Mouse (Mus musculus): Measurements from ENCODE around the gene Zfp651. TPM values are rescaled to one million over a fixed set of nuclear protein-coding genes. Genes with fewer than 3 reads are reported as not detected.

Zfp651 gene
- polyA plus RNA-seq, 1 experiment from 2014 or later, result 7.2 TPM

DNA sequence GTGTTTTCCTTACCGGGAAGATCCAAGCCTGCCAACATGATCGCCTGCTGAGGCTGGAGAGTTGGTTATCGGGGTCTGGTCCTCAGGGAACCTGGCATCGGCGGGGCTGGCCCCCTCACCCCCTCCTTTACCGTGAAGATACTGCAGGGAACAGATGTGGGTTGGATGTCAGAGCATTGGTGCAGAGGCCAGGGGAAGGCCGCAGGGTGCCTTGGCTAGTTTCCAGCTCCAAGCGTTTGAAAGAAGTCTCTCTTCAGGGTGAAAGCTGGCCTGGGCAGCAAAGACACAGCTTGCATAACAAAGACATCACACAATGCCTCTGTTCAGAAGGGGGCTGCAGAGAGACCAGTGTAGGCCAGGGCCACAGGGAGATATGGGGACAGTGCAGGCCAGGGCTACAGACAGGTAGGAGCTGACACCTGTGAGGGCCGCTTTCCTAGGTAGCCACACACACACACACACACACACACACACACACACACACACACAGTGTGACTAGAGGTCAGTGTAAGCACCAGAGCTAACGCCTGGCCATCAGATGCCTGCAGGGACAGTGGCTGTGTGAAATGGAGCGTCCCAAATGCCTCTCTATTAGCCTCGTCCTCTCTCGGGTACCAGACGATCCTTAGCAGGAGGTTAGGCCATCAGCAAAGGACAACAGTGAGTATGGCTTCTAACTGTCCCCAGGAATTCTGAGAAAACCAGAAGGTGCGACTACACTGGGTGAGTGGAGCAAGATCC lies 51.1 kb downstream of the Zfp651 start:
- Histone ChIP-seq H3K9me3 (ENCODE audit: control insufficient read depth, low read length) (no peaks in the 10 kb centered on the region), H3K27me3 (ENCODE audit: control insufficient read depth, insufficient read depth, low read length) (no peaks in the 10 kb centered on the region), H3K27ac (ENCODE audit: low read depth, low read length) (peak overlapping the region; percentile 51; the same call in 1 of the 2 replicates), H3K4me3 (ENCODE audit: low read depth, low read length) (no peak overlapping the region), H3K9ac (ENCODE audit: low read depth, low read length) (peak overlapping the region; percentile 44; the same call in 1 of the 2 replicates), H3K36me3 (ENCODE audit: control insufficient read depth, insufficient read depth, low read length) (no peaks in the 10 kb centered on the region), H3K4me1 (replicated peaks; ENCODE audit: control insufficient read depth, insufficient read depth, low read length) (peaks cover 12% of the 10 kb centered on the region), H3K4me2 (replicated peaks; ENCODE audit: low read depth, low read length) (no peak overlapping the region)
- 11% methylated on average over 15 of the region's 15 CpGs for WGBS
- ATAC-seq (ENCODE audit: low FRiP score) (peak; percentile 77), DNase-seq (ENCODE audit: low spot score) (peak; percentile 54)

DNA sequence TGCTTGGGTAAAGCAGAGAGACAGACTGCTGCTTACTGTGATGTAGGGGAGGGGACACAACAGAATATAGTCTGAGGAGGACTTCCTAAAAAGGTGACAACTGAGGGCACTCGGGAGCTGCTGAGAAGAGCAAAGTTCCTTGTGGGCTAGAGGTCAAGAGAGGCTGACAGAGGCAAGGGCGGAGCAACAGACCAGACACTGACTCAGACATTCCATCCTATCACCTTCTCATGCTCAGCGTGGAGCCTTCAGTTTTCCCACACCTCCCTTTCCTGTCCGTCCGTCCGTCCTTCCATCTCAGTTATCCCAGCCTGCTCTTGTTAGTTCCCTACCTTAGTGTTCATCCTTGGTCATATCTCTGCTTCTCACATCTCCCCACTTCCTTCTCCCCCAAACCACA lies 56.1 kb downstream of the Zfp651 start:
- DNase-seq (ENCODE audit: low spot score), result no peak
- Histone ChIP-seq H3K4me2 (replicated peaks; ENCODE audit: low read depth, low read length) (no peak overlapping the region), H3K9ac (ENCODE audit: low read depth, low read length) (no peak overlapping the region), H3K27ac (ENCODE audit: low read depth, low read length) (no peak overlapping the region), H3K27me3 (ENCODE audit: control insufficient read depth, insufficient read depth, low read length) (no peaks in the 10 kb centered on the region), H3K36me3 (ENCODE audit: control insufficient read depth, insufficient read depth, low read length) (no peaks in the 10 kb centered on the region), H3K9me3 (ENCODE audit: control insufficient read depth, low read length) (no peaks in the 10 kb centered on the region), H3K4me3 (ENCODE audit: low read depth, low read length) (no peak overlapping the region), H3K4me1 (replicated peaks; ENCODE audit: control insufficient read depth, insufficient read depth, low read length) (peaks cover 3% of the 10 kb centered on the region)
- 73% methylated on average over 6 of the region's 6 CpGs for WGBS
- no peak for ATAC-seq (ENCODE audit: low FRiP score)

DNA sequence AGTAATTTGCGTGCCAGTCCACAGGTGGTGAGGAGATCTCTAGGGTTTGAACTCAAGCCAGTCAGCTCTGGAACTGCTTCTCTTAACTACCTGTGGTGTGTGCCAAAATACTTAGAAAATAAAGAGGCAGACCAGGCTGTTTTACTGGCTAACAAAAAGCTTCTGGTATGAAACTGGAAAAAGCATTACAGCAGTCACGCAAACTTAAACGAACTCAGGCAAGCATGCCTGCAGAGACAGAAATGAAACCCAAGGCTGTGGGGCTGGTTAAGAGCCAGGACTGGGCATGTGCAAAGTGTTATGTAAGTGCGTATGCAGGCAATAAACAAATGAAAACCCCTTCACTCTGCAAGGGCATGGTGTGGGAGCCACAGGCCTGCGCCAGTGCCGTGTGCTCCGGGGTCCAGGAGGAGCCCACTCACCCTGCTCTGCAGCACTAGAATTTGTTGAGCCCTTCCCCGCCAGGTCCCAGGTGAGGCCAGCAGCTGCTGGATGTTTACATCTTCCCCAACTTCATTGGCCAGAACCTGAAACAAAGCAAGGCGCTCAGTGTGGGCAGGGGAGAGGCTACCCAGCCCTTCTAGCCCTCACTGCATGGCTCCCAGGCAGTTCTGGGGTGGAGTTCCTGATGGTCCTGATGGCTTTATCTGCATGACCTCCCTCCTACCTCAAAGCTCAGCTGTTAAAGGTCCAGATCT lies 60.1 kb downstream of the Zfp651 start:
- H3K9ac ChIP-seq (ENCODE audit: low read depth, low read length), result no peak overlapping the region
- H3K36me3 ChIP-seq (ENCODE audit: control insufficient read depth, insufficient read depth, low read length), result no peaks in the 10 kb centered on the region
- no peaks in the 10 kb centered on the region for H3K27me3 ChIP-seq (ENCODE audit: control insufficient read depth, insufficient read depth, low read length)
- H3K27ac ChIP-seq (ENCODE audit: low read depth, low read length), result no peak overlapping the region
- no peak for ATAC-seq (ENCODE audit: low FRiP score)
- no peak overlapping the region for H3K4me3 ChIP-seq (ENCODE audit: low read depth, low read length)
- DNase-seq (ENCODE audit: low spot score), result no peak
- H3K4me1 ChIP-seq (replicated peaks; ENCODE audit: control insufficient read depth, insufficient read depth, low read length), result no peaks in the 10 kb centered on the region
- no peak overlapping the region for H3K4me2 ChIP-seq (replicated peaks; ENCODE audit: low read depth, low read length)
- H3K9me3 ChIP-seq (ENCODE audit: control insufficient read depth, low read length), result no peaks in the 10 kb centered on the region
- WGBS, result 82% methylated on average over 9 of the region's 9 CpGs

DNA sequence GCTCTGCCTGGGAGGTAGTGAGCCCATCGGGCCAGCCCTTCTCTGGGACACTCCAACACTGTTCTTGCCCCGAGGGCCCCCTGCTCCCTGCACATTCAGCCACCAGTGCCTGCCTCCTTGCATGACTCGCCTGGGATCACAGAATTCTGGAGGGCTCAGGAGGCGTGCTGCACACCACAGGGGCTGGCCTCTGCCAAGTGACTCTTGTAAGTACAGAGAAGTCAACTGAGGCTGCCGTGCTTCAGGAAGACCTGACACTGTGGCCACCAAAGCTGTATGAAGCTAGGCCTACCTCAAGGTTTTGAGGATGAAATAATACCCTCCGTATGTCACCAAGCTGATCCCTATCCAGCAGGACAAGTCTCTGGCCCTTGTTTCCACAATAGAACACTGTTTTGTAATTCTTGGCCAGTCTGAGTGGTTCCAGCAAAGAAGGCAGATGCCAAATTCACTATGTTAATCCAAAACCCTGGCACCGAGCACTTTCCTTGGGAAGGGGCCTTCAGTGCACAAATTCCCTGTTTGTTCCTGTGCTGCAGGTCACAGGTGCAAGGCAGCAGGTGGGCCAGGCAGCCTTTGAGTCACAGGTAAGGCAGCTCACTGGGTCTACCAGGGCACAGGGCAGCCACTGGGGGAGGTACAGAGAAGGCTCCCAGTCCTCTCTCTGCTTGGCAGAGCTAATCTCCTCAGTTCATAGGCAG lies 60.8 kb downstream of the Zfp651 start:
- Histone ChIP-seq H3K9me3 (ENCODE audit: control insufficient read depth, low read length) (no peaks in the 10 kb centered on the region), H3K4me3 (ENCODE audit: low read depth, low read length) (no peak overlapping the region), H3K27ac (ENCODE audit: low read depth, low read length) (no peak overlapping the region), H3K27me3 (ENCODE audit: control insufficient read depth, insufficient read depth, low read length) (no peaks in the 10 kb centered on the region), H3K9ac (ENCODE audit: low read depth, low read length) (no peak overlapping the region), H3K4me1 (replicated peaks; ENCODE audit: control insufficient read depth, insufficient read depth, low read length) (no peaks in the 10 kb centered on the region), H3K4me2 (replicated peaks; ENCODE audit: low read depth, low read length) (no peak overlapping the region), H3K36me3 (ENCODE audit: control insufficient read depth, insufficient read depth, low read length) (no peaks in the 10 kb centered on the region)
- ATAC-seq (ENCODE audit: low FRiP score), result no peak
- 52% methylated on average over 7 of the region's 7 CpGs for WGBS
- no peak for DNase-seq (ENCODE audit: low spot score)

DNA sequence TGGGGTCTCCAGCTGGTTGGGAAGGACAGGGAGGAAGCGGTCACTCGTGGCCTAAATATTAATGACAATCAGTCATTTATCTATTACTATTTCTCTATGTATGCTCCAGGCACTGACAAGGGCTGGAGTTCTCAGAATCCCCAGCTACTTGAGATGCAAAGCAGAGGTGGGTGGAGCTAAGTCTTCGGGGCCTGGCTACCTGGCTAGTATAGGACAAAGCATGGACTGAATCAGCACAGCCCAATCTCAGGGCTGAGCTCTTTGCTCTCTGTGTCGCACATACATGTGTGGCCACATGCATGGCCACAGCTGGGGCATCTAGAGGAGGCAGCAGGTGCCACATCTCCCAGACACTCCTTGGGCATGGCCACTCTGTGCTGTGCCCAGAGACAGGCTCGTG lies 61.6 kb downstream of the Zfp651 start:
- DNase-seq (ENCODE audit: low spot score) (no peak), ATAC-seq (ENCODE audit: low FRiP score) (no peak)
- Histone ChIP-seq H3K9ac (ENCODE audit: low read depth, low read length) (no peak overlapping the region), H3K27me3 (ENCODE audit: control insufficient read depth, insufficient read depth, low read length) (no peaks in the 10 kb centered on the region), H3K9me3 (ENCODE audit: control insufficient read depth, low read length) (no peaks in the 10 kb centered on the region), H3K4me1 (replicated peaks; ENCODE audit: control insufficient read depth, insufficient read depth, low read length) (no peaks in the 10 kb centered on the region), H3K4me2 (replicated peaks; ENCODE audit: low read depth, low read length) (no peak overlapping the region), H3K36me3 (ENCODE audit: control insufficient read depth, insufficient read depth, low read length) (no peaks in the 10 kb centered on the region), H3K4me3 (ENCODE audit: low read depth, low read length) (no peak overlapping the region), H3K27ac (ENCODE audit: low read depth, low read length) (no peak overlapping the region)
- 69% methylated on average over 5 of the region's 5 CpGs for WGBS

Other genes with a start within 250 kb of the Zfp651 start
- 0.25 TPM in 1 of 2 replicates, not detected in the other for gene Lyzl4, start 117.2 kb upstream of the Zfp651 start, polyA plus RNA-seq (2014; fragmentation: Nextera tagmentation; extraction: Ambion mirVana)
- gene Vipr1, start 116.6 kb upstream of the Zfp651 start, polyA plus RNA-seq (2014; fragmentation: Nextera tagmentation; extraction: Ambion mirVana), result 0.57 and 0.67 TPM in 2 replicates
- gene Sec22c, start 53.8 kb upstream of the Zfp651 start, polyA plus RNA-seq (2014; fragmentation: Nextera tagmentation; extraction: Ambion mirVana), result 15.7 and 22.9 TPM in 2 replicates
- 122 and 131 TPM in 2 replicates for gene Ss18l2, start 49.0 kb upstream of the Zfp651 start, polyA plus RNA-seq (2014; fragmentation: Nextera tagmentation; extraction: Ambion mirVana)
- 61.8 and 105 TPM in 2 replicates for gene Nktr, start 40.2 kb upstream of the Zfp651 start, polyA plus RNA-seq (2014; fragmentation: Nextera tagmentation; extraction: Ambion mirVana)
- 0.57 and 0.78 TPM in 2 replicates for gene Klhl40, start 18.3 kb downstream of the Zfp651 start, polyA plus RNA-seq (2014; fragmentation: Nextera tagmentation; extraction: Ambion mirVana)
- gene Hhatl, start 33.2 kb downstream of the Zfp651 start, polyA plus RNA-seq (2014; fragmentation: Nextera tagmentation; extraction: Ambion mirVana), result not detected in 2 replicates
- 2.4 and 4.0 TPM in 2 replicates for gene Ccdc13, start 80.1 kb downstream of the Zfp651 start, polyA plus RNA-seq (2014; fragmentation: Nextera tagmentation; extraction: Ambion mirVana)
- gene Higd1a, start 99.0 kb downstream of the Zfp651 start, polyA plus RNA-seq (2014; fragmentation: Nextera tagmentation; extraction: Ambion mirVana), result 149 and 158 TPM in 2 replicates
- gene Ackr2, start 139.0 kb downstream of the Zfp651 start, polyA plus RNA-seq (2014; fragmentation: Nextera tagmentation; extraction: Ambion mirVana), result 1.2 and 1.4 TPM in 2 replicates
- not detected in 2 replicates for gene Cyp8b1, start 157.0 kb downstream of the Zfp651 start, polyA plus RNA-seq (2014; fragmentation: Nextera tagmentation; extraction: Ambion mirVana)
- gene Fam198a, start 191.7 kb downstream of the Zfp651 start, polyA plus RNA-seq (2014; fragmentation: Nextera tagmentation; extraction: Ambion mirVana), result 0.29 and 0.46 TPM in 2 replicates
- 8.8 and 9.6 TPM in 2 replicates for gene Pomgnt2, start 237.8 kb downstream of the Zfp651 start, polyA plus RNA-seq (2014; fragmentation: Nextera tagmentation; extraction: Ambion mirVana)

All from hindbrain, embryonic 11.5 days (tissue).